Mouse (Mus musculus): ENCODE results near the gene Larp1.

Larp1 gene

GRCm38 (mm10) chr11:58100006-58100405, 91.1 kb downstream of the Larp1 start:
- no peak for DNase-seq (ENCODE audit: low spot score)

- DNase-seq (ENCODE audit: low spot score), result no peak
Observed at GRCm38 (mm10) chr11:58101194-58101720, 92.4 kb downstream of the Larp1 start.

GRCm38 (mm10) chr11:58102146-58102545, 93.3 kb downstream of the Larp1 start:
- DNase-seq (ENCODE audit: low spot score), result no peak

GRCm38 (mm10) chr11:58102581-58103343, 93.9 kb downstream of the Larp1 start:
- DNase-seq (ENCODE audit: low spot score), result no peak

GRCm38 (mm10) chr11:58103344-58103653, 94.4 kb downstream of the Larp1 start:
- DNase-seq (ENCODE audit: low spot score), result peak; percentile 25

- DNase-seq (ENCODE audit: low spot score), result peak; percentile 98
Observed at GRCm38 (mm10) chr11:58103697-58104306, 94.9 kb downstream of the Larp1 start, which contains the start of gene Cnot8. TSS of gene Cnot8 (plus strand) at chr11:58104153.

- DNase-seq (ENCODE audit: low spot score), result no peak
Observed at GRCm38 (mm10) chr11:58104351-58104791, 95.5 kb downstream of the Larp1 start.

- DNase-seq (ENCODE audit: low spot score), result no peak
Observed at GRCm38 (mm10) chr11:58107009-58107408, 98.1 kb downstream of the Larp1 start.

GRCm38 (mm10) chr11:58107664-58108337, 98.9 kb downstream of the Larp1 start:
- no peak for DNase-seq (ENCODE audit: low spot score)
